Mouse (Mus musculus) heart, adult 18-20 months (tissue): Measurements from ENCODE around the gene Shroom3. TPM values are rescaled to one million over a fixed set of nuclear protein-coding genes. Genes with fewer than 3 reads are reported as not detected.

Experiments used
- DNase-seq, 2 experiments: peaks; one replicate each; pipeline ENCODE4 v3.0.0; 2021 to 2022; ENCODE audit warnings: mixed read lengths in 1 of 2
- total RNA-seq, 2 experiments: library from RNA; stranded (reverse); gene quantifications; 2 replicates each; pipeline ENCODE4 v1.2.3; 2021

Shroom3 gene
- total RNA-seq, 2 experiments from 2014 or later: 26.3 to 30.0 TPM

DNA sequence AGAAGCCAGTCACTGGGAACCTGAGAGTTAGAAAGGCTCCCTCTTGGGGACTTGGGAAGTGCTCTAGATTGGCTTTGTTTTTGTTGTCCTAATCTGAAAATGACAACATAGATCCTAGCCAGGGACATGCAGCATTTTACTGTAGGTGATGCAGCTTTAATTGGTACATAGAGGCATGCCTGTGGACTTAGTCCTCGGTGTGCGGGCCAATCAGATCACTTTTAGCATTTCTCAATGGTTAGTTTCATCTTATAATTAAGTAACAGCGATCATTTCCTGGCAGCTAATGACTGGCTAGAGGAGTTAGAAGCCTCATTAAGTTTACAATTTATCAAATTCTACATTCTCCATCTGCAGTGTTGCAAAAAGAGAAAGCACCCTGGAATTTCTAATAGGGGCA, 167.7 kb downstream of the Shroom3 start:
- DNase-seq: no peak

DNA sequence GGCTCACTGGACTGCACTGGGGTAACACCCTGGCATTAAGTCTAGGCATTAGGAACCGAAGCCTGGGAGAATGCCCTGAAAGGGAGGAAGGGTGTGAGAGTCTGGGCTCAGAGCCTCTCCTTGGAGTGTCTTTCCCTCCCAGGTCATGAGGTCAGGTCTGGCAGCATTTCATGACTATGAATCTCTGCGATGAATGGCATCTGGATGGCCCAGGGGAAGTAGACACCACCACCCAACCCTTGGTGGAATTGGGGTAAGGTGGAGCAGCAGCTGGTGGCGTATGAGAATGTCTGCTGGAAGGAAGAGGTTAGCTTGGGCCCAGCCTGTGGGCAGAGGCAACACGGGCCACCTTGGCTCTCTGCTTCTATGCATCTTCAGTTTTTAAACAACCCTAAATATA, 171.7 kb downstream of the Shroom3 start:
- peak; percentile 57 to 60 for DNase-seq

- DNase-seq: peak; percentile 68 to 70
Measured at GRCm38 (mm10) chr5:92856346-92856745, 173.1 kb downstream of the Shroom3 start.

DNA sequence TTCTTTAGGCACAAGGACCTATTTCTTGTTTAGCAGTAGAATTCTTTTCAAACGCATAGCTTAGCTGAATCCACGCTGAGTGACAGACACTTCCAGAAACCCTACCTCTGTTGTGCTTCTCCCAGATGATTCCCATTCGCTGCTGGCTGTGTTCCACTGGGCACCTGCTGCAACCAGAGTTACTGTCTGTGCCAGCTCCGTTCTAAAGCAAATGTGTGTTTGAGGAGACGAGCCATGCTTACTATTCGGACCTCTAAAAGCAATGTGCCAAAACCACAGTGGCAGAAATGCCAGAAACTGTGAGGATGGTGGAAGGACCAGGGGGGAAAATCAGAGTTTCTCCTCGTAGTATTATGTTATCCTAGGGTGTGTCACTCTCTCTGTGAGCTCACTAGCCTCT, 173.9 kb downstream of the Shroom3 start:
- peak; percentile 38 to 46 for DNase-seq

DNA sequence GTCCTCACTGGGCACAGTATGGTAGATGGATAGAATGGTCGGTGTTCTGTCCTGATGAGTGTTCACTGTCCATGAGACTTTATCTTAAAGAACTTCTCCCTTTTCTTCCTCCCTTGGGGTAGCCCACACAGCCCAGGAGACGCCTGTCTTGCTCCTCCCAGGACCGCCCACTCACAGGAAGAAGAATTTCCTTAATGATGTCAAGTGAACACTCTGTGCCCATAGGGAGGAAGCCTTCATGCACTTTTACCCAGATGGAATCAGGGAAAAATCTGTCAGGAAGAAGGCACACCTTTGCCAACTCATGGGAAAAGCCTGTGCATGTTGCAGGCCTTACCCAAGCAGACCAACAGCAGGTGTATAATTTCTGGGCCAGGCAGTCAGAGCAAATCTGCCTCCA, 174.9 kb downstream of the Shroom3 start:
- peak; percentile 47 to 71 for DNase-seq

DNA sequence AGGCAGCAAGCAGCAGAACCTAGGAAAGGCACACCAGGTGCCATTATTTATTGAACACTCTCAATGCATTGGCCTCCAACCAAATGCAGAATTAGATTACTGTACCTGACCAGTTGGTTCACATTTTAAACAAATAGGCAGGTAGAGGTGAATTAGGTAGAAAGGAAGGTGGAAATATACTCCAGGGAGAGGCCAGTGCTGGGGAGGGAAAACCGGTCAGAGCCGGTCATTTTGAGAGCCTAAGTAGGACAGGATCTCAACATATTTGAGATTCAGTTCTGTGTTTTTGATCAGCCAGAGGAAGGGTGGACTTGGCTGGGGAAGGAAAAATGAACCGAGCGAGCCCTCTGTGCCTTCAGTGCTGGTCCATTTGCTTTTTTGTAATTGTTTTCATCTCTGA, 175.3 kb downstream of the Shroom3 start:
- no peak for DNase-seq

- DNase-seq: no peak
Measured at GRCm38 (mm10) chr5:92861416-92862112, 178.3 kb downstream of the Shroom3 start.

DNA sequence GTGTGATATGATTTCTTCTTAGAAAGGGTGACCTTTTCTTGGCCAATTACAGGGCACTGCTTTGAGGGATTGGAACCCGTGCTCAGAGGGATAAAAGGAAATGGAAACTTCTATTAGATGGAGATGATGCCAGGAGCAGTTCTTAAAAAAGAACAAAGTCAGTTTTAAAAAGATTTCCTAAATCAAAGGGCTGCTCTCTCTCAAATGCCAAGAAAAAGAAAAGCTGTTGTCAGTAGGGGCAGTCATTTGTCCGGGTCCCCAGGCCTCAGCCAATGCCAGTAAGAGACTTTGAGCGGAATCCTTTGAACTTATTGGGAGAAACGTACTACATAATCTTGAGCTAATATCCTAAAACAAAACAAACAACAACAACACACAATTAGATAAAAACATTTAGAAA, 181.9 kb downstream of the Shroom3 start:
- no peak for DNase-seq

GRCm38 (mm10) chr5:92866546-92866945, 183.3 kb downstream of the Shroom3 start:
- no peak for DNase-seq

- no peak for DNase-seq
Measured at GRCm38 (mm10) chr5:92867253-92867652, 184.0 kb downstream of the Shroom3 start.

- DNase-seq: no peak
Measured at GRCm38 (mm10) chr5:92868231-92868630, 185.0 kb downstream of the Shroom3 start.

DNA sequence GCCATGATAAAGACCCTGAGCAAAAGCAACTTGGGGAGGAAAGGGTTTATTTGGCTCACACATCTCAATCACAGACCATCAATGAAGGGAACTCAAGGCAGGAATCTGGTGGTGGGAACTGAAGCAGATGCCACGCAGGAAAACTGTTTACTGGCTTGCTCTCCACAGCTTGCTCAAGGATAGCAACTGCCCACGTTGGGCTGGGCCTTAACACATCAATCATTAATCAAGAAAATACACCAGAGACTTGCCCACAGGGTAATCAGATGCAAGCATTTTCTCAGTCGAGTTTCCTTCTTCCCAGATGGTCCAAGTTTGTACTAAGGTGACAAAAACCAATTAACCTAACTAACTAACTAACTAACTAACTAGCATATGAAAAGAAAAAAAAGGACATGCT, 187.8 kb downstream of the Shroom3 start:
- DNase-seq: no peak

GRCm38 (mm10) chr5:92872182-92872581, 188.9 kb downstream of the Shroom3 start:
- peak in 1 of 2 experiments; percentile 26 for DNase-seq

DNA sequence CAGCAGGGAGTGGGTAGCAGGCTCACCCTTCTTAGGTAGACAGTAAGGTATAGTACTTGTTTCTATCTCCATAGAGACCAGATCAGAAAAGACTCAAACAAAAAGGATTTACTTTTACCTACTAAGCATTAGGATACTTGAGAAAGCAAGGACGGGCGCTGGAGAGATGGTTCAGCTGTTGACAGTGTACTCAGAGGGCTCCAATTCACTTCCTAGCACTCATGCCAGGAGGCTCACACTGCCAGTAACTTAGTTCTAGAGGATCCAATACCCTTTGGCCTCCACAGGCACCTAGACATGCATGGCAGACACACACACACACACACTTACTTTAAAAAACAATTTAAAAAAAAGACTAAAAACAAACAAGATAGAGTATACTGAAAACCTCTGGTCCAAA, 189.8 kb downstream of the Shroom3 start:
- no peak for DNase-seq

DNA sequence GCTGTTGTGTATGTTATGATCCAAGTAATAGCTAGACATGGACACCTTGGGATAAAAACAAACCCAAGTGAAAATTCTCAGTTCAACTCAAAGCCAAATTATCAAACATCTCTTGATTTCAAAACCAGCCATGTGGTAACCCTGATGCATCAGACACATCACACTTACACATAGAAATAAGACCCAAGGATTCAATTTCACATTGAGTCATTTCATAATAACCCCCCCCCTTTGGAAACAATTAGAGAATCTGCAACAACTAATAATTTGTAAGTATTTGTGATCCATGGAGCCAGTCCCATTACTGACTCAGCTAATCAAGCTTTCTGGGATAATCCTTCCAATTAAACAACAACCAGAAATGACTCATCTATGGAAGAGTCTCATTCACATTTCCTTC, 190.3 kb downstream of the Shroom3 start:
- DNase-seq: no peak

DNA sequence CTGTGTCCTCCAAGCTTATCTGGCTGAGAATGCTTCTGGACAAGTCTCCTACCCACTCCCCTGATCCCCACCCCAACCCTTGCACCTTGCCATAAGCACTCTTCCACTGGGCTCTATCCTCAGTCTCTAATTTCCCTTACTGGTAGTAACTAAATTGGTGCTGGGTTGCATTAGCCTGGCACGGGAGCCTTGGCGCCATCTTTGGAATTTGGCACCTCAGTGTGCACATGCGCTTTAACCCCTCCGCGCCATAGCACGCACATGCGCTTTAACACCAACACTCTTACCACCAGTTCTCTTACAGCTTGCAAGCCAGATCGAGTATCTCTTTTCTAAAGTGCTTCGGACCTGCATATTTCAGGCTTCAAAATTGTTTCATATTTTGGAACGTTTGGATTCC, 192.6 kb downstream of the Shroom3 start:
- DNase-seq: no peak

DNA sequence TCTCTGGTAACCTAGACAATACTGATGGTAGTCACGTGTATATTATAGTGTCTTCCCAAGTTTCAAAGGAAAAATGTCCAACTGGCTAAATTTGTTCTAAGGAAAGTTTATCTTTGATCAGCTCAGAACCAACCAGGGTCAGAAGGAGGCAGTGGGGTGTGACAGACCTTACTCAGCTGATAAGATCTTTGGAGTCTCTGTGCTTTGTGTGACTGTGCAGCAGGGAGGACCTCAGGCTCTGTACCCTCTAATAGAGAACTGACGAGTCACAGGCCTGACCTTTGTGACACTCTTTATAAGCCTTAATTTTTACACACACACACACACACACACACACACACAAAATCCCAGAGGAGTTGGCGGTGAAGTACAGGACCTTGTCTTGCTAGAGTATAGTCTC, 193.9 kb downstream of the Shroom3 start:
- no peak for DNase-seq

GRCm38 (mm10) chr5:92880393-92880792, 197.2 kb downstream of the Shroom3 start:
- DNase-seq: no peak

GRCm38 (mm10) chr5:92880893-92881292, 197.7 kb downstream of the Shroom3 start:
- DNase-seq: no peak

- DNase-seq: peak; percentile 33 to 36
Measured at GRCm38 (mm10) chr5:92886141-92886540, 202.9 kb downstream of the Shroom3 start.

GRCm38 (mm10) chr5:92887501-92887900, 204.3 kb downstream of the Shroom3 start:
- peak; percentile 51 to 67 for DNase-seq

- peak; percentile 58 to 75 for DNase-seq
Measured at GRCm38 (mm10) chr5:92888628-92889241, 205.5 kb downstream of the Shroom3 start.

DNA sequence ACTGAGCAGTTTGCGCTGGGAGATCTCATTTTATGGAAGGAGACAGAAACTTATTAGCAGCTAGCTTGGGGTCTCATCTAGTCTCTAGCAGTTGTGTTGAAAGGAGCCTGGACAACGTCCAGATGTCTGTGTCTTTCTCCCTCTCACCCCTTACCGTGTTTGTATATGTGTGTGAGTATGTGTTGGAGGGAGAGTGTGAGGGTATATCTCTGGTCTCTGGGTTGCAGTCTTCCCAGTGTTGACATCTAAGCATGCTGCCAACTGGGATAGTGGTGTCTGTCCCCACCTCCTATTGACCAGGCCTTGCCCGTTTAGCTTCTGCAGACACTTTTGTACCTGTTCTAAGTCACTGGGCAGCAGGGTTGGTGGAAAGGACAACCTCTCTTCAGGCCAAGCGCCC, 207.7 kb downstream of the Shroom3 start:
- no peak for DNase-seq

DNA sequence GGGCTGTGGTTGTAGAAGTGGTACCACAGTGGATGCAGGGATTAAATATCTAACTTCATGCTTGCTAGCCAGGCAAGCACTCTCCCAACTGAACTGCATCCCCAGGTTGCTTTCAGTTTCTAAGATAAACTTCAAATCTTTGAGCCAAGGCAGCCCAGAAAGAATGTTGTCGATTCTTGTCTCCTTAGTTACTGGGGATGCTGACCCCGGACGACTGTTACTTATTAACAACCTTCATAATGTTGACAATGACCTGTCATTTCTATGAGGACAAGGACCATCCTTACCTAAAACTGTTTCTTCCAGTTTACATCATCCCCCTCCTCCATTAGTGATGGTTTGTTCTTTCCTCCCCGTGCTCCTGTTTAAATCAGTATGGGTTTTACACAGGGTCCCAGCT, 210.0 kb downstream of the Shroom3 start:
- DNase-seq: no peak
